Mouse (Mus musculus) megakaryocyte-erythroid progenitor cell, adult 5-6 weeks (primary cell): ENCODE measurements around the gene Zfp276. TPM values are rescaled to one million over a fixed set of nuclear protein-coding genes. Genes with fewer than 3 reads are reported as not detected.
"Not testable (repeated sequence)": the region's sequence is repeated elsewhere in the genome, so short reads cannot be mapped to it uniquely, and the experiment has no call there.

Experiments
- ATAC-seq: replicated peaks from 2 replicates; pipeline ENCODE4 v1.8.0; 2016; ENCODE audit warnings: mild to moderate bottlenecking, inconsistent platforms; ENCODE audit not compliant: severe bottlenecking, poor library complexity, low FRiP score, low TSS enrichment
- total RNA-seq, 2 experiments: library from RNA; stranded (forward) in 1 of 2; stranded (reverse) in 1 of 2; fragments of 200-1000, 215-1000 nt in 1 of 2; fragments of >200 nt in 1 of 2; fragmentation: Nextera tagmentation in 1 of 2; gene quantifications; 2 replicates each; pipeline ENCODE4 v1.2.3; 2014 to 2017

The Zfp276 gene
- total RNA-seq, 2 experiments from 2014 or later: 5.7 to 16.8 TPM

DNA sequence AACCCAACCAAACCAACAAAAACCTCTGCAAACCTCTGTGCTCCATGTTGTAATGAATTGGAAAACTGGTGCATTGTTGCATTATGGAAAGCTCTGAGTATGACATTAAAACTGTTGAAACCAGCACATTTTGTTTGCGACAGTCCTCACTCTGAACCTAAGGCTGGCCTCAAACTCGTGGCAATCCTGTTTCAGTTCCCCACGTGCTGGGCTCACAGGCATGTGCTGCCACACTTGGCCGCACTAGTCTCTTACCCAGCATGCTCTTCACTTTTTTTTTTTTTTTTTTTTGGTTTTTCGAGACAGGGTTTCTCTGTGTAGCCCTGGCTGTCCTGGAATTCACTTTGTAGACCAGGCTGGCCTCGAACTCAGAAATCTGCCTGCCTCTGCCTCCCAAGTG is 29.0 kb downstream of the Zfp276 start:
- not testable (repeated sequence) for ATAC-seq

DNA sequence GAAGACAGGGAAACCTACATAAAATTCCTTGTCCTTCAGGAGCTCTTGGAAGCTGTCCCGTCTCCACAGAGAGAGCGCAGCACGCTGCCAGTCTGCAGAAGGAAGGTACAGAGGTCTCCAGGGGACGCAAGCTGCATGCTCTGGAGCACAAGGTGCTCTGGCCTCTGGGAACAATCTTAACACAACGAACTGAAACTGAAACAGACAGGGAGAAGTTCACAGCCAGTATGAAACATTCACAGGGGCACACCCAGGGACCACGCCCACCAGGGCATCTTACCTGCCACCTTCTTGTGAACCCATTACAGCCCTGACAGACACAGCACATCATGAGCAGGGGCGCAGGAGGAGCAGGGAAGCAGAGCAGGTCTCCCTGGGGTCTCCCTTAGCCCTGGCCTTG is 30.0 kb downstream of the Zfp276 start:
- no peak for ATAC-seq

DNA sequence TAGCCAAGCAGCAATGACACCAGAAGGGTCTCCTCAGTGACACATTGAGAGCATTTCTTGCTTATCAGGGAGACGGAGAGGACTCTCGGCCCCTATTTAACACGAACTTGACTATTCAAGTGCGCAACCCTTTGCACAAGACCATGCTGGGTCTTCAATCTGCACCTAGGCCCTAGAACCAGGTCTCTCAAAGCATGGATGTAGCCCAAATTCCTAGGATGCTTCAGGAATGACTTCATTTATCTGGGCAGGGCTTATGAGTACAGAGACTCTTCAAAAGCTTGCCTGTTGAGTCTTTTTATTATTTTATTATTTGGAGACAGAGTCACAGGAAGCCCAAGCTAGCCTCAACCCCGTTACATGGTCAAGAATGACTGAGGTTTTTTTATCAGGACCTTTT is 30.5 kb downstream of the Zfp276 start:
- no peak for ATAC-seq

DNA sequence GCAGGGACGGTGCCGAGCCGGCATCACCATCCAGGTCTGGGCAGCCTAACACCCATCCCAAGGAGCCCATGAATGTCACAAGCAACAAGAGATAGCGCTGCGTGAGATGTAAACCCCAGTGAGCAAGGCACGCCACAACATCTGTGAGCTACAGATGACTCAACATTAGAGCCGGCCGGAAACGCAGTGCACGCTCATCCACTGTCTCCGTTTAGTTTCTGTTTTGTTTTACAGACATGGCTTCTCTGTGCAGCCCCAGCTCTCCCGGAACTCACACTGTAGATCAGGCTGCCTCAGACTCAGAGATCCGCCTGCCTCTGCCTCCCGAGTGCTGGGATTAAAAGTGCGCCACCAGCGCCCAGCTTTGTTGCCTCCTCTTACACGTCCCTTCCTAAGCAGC is 33.4 kb downstream of the Zfp276 start:
- ATAC-seq: no peak

DNA sequence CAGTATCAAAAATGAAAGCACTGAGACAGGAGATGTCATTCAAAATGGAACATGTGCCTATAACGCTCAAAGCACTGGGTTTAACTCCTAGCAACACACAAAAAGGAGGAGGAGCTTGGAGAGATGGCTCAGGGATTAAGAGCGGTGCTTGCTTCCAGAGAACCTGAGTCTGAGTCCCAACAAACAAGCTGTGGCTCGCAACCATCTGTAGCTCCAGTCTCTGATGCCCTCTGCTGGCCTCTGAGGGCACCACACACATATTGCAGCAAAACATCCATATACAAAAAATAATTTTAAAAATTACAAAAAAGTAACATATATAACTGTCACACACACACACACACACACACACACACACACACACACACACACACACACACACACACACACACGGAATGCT is 36.2 kb downstream of the Zfp276 start:
- 0 out of 2 replicates have a peak, but pooled peaks have one; percentile 47 for ATAC-seq

DNA sequence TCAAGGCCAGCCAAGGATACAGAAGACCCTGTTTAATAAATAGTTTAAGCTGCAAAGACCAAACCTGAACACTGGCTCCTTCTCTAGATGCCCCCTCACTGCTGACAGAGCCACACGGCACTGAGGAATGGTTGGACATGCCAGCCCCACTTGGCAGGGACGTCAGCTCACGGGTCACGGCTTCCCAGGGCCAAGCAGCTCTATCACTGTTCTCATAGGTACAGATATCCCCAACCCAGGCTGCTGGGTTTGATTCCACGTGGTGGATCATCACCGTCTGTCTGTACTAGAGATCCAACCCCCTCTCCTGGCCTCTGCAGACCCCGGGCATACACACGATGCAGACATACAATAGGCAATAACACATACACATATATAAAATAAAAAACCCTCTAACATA is 36.7 kb downstream of the Zfp276 start:
- no peak for ATAC-seq

DNA sequence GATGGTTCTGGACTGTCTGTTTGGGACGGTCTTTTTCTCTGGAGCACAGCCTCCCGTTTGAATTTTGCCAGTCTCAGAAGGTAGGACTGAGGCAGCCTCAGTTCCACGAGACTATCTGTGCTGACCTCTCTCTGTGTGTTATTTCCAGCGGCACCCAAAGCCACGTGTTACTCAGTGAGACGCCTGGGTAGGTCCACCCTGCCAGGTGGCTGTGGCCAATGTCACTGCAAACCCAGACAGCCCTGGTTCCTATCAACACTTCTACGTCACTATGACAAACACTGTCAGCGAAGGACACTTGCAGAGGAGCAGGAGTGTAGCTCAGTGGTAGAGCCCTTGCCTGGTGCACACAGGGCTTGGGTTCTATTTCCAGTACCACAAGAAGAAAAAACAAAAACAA is 37.7 kb downstream of the Zfp276 start:
- no peak for ATAC-seq

DNA sequence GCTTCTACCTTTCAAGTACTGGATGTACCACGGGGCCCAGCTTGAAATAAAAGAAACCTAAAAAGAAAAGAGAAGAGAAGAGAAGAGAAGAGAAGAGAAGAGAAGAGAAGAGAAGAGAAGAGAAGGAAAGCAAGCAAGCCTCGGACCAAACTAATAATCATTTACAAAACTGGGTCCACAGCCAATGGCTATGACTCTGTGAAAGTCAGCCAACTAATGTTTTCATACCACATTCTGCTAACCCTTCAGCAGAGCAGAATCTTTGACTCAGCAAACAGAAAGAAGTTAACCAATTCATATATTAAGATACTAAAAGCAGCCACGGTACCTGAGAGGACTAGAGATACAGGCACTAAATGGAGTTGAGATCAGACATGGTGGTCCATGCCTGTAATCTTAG is 38.3 kb downstream of the Zfp276 start:
- no peak for ATAC-seq

DNA sequence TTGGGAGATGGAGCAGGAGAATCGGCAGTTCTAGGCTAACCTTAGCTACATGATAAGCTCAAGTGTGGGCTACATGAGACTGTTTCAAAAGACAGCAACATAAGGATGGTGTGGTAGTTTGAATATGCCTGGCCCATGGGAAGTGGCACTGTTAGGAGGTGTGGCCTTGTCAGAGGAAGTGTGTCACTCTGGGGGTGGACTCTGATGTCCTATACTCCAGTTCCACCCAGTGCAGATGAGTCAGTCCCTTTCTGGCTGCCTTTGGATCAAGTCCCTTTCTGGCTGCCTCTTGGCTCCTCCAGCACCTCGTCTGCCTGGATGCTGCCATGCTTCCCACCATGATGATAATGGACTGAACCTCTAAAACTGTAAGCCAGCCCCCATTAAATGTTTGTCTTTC is 38.8 kb downstream of the Zfp276 start:
- no peak for ATAC-seq

DNA sequence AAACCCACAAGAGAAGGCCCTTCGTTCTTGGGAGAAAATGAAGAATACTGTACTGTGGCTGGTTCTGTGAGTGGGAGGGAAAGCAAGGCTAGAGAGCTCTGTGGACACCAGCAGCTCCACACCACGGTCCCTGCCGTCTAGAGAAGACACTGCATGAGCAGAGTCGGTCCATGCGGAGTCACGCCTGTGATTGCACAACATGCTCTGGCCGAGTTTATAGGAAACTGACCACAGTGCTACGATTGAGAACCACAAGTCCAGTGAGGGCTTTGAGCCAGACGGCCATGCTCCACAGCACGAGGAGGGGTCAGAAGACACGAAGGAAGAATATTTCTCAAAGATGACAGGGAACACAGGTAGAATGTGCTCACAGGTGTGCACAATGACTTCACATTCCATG is 44.3 kb downstream of the Zfp276 start:
- no peak for ATAC-seq

DNA sequence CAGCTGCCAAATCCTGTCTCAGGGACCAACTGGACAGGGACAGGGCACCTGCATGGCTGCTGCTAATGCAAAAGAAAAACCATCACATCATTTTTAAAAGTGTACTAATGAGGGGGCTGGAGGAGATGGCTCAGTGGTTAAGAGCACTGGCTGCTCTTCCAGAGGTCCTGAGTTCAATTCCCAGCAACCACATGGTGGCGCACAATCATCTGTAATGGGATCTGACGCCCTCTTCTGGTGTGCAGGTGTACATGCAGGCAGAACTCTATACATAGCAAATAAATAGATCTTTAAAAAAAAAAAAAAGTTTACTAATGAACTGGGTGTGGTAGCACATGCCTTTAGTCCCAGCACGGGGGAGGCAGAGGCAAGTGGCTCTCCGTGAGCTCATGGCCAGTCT is 54.7 kb downstream of the Zfp276 start:
- no peak for ATAC-seq

DNA sequence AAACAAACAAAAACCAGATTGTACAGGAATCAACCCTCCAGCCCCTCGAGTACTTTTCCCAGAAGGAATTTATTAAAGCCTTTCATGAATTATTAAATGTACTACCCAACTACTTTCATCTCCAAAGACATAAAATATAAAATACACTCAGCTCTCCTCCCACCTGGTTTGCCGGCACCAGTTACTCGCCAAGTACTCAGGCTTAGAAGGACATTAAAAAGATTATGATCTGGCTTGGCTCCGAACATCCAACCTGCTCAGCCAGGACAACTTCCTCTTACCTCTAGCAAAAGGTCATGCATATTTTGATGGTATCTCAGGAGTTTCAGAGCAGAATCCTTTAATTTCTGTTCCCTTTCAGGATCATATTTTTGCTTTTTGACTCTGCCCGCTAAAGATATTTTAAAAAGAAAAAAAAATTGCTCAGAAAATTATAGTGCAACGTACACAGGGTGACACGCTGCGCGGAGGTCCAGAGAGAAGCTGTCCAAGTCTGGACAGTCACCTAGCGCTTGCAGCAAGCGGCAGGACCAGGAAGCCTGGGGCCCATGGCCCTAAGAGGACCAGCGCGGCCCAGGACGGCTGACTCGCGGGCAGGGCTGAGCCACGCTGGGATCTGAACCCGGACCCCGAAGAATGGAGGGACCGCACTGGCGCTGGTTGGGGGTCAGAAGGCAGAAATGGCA is 63.9 kb downstream of the Zfp276 start:
- peak; percentile 46 for ATAC-seq

DNA sequence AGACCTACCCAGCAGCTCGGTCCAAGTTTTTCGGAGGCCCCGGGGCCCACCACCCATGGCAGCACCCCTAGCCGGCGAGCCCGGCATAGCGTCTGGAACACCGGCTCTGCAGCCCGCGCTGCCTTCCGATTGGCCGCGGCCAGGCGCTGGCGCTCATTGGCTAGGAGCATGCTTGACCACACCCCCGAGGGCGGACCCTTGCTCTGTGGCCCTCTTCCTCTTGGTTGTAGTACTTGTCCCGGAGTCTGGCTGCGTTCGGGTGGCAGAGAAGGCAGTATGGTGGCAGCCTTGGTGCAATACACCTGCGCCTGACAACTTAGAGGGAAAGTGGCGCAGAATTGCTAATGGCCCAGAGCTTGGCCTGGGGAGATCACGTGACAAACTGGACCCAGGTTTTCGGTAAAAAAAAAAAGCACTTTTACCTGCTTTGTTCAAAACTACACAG is 64.5 kb downstream of the Zfp276 start, which contains the start of gene Fanca:
Gene Fanca (minus strand): TSS at position 110 of the 445 bp plus-strand sequence.
- ATAC-seq: peak; percentile 100

Other genes with a start within 250 kb of the Zfp276 start
- 97.9 and 99.4 TPM in 2 replicates for gene Ankrd11, start 211.9 kb upstream of the Zfp276 start, total RNA-seq (2014; fragmentation: Nextera tagmentation)
- 57.1 and 57.3 TPM in 2 replicates for gene Ankrd11, start 211.9 kb upstream of the Zfp276 start, total RNA-seq (2017)
- 89.0 and 94.3 TPM in 2 replicates for gene Spg7, start 191.3 kb upstream of the Zfp276 start, total RNA-seq (2014; fragmentation: Nextera tagmentation)
- gene Spg7, start 191.3 kb upstream of the Zfp276 start, total RNA-seq (2017): 60.1 and 68.2 TPM in 2 replicates
- 2,414 and 2,637 TPM in 2 replicates for gene Rpl13, start 151.8 kb upstream of the Zfp276 start, total RNA-seq (2014; fragmentation: Nextera tagmentation)
- gene Rpl13, start 151.8 kb upstream of the Zfp276 start, total RNA-seq (2017): 3,345 and 3,531 TPM in 2 replicates
- 1.5 and 2.3 TPM in 2 replicates for gene Cpne7, start 136.8 kb upstream of the Zfp276 start, total RNA-seq (2014; fragmentation: Nextera tagmentation)
- gene Cpne7, start 136.8 kb upstream of the Zfp276 start, total RNA-seq (2017): 1.0 and 1.2 TPM in 2 replicates
- not detected in 2 replicates for gene Sult5a1, start 95.9 kb upstream of the Zfp276 start, total RNA-seq (2014; fragmentation: Nextera tagmentation)
- gene Sult5a1, start 95.9 kb upstream of the Zfp276 start, total RNA-seq (2017): not detected in 2 replicates
- gene Dpep1, start 68.0 kb upstream of the Zfp276 start, total RNA-seq (2014; fragmentation: Nextera tagmentation): not detected in 2 replicates
- gene Dpep1, start 68.0 kb upstream of the Zfp276 start, total RNA-seq (2017): not detected in 2 replicates
- gene Chmp1a, start 41.4 kb upstream of the Zfp276 start, total RNA-seq (2014; fragmentation: Nextera tagmentation): 44.4 and 57.1 TPM in 2 replicates
- gene Chmp1a, start 41.4 kb upstream of the Zfp276 start, total RNA-seq (2017): 25.8 and 34.0 TPM in 2 replicates
- 0.59 and 1.8 TPM in 2 replicates for gene Spata33, start 41.4 kb upstream of the Zfp276 start, total RNA-seq (2014; fragmentation: Nextera tagmentation)
- 0.66 and 1.1 TPM in 2 replicates for gene Spata33, start 41.4 kb upstream of the Zfp276 start, total RNA-seq (2017)
- 45.0 and 57.8 TPM in 2 replicates for gene Cdk10, start 29.4 kb upstream of the Zfp276 start, total RNA-seq (2014; fragmentation: Nextera tagmentation)
- gene Cdk10, start 29.4 kb upstream of the Zfp276 start, total RNA-seq (2017): 33.7 and 35.4 TPM in 2 replicates
- 1.8 and 1.9 TPM in 2 replicates for gene Spata2l, start 18.0 kb upstream of the Zfp276 start, total RNA-seq (2014; fragmentation: Nextera tagmentation)
- gene Spata2l, start 18.0 kb upstream of the Zfp276 start, total RNA-seq (2017): 0.27 TPM in 1 of 2 replicates, not detected in the other
- 12.1 and 17.5 TPM in 2 replicates for gene Vps9d1, start 153 bp downstream of the Zfp276 start, total RNA-seq (2014; fragmentation: Nextera tagmentation)
- gene Vps9d1, start 153 bp downstream of the Zfp276 start, total RNA-seq (2017): 4.6 and 6.1 TPM in 2 replicates
- 88.7 and 92.5 TPM in 2 replicates for gene Fanca, start 64.4 kb downstream of the Zfp276 start, total RNA-seq (2014; fragmentation: Nextera tagmentation)
- 48.6 and 64.9 TPM in 2 replicates for gene Fanca, start 64.4 kb downstream of the Zfp276 start, total RNA-seq (2017)
- gene Spire2, start 78.5 kb downstream of the Zfp276 start, total RNA-seq (2014; fragmentation: Nextera tagmentation): 4.3 and 5.9 TPM in 2 replicates
- gene Spire2, start 78.5 kb downstream of the Zfp276 start, total RNA-seq (2017): 5.3 and 7.0 TPM in 2 replicates
- gene Tcf25, start 119.6 kb downstream of the Zfp276 start, total RNA-seq (2014; fragmentation: Nextera tagmentation): 140 and 145 TPM in 2 replicates
- gene Tcf25, start 119.6 kb downstream of the Zfp276 start, total RNA-seq (2017): 104 and 227 TPM in 2 replicates
- gene Mc1r, start 152.9 kb downstream of the Zfp276 start, total RNA-seq (2014; fragmentation: Nextera tagmentation): 0.92 and 1.7 TPM in 2 replicates
- gene Mc1r, start 152.9 kb downstream of the Zfp276 start, total RNA-seq (2017): 0.91 TPM in 1 of 2 replicates, not detected in the other
- gene Tubb3, start 157.2 kb downstream of the Zfp276 start, total RNA-seq (2014; fragmentation: Nextera tagmentation): 1.0 and 1.3 TPM in 2 replicates
- gene Tubb3, start 157.2 kb downstream of the Zfp276 start, total RNA-seq (2017): 0.19 TPM in 1 of 2 replicates, not detected in the other
- 60.6 and 61.1 TPM in 2 replicates for gene Def8, start 169.3 kb downstream of the Zfp276 start, total RNA-seq (2014; fragmentation: Nextera tagmentation)
- gene Def8, start 169.3 kb downstream of the Zfp276 start, total RNA-seq (2017): 33.5 and 45.9 TPM in 2 replicates
- gene Afg3l1, start 223.7 kb downstream of the Zfp276 start, total RNA-seq (2014; fragmentation: Nextera tagmentation): 36.2 and 42.0 TPM in 2 replicates
- 19.7 and 20.7 TPM in 2 replicates for gene Afg3l1, start 223.7 kb downstream of the Zfp276 start, total RNA-seq (2017)